Mouse (Mus musculus) lung, postnatal 0 days (tissue): ENCODE measurements around the gene Tpm4. TPM values are rescaled to one million over a fixed set of nuclear protein-coding genes. Genes with fewer than 3 reads are reported as not detected.

Source experiments
- ATAC-seq: fragments of 200-750 bp; cut with Nextera tagmentation; 2 replicates; pipeline ENCODE4 v1.8.0; 2017; ENCODE audit warnings: moderate library complexity
- DNase-seq: peaks from one replicate; pipeline ENCODE4 v3.0.0-alpha.2; 2016; ENCODE audit warnings: low spot score
- H3K27ac ChIP-seq: fragments of 300-500 bp; sonication (generic); 2 replicates; pipeline ENCODE4 v1.5.1; 2014; ENCODE audit warnings: antibody characterized with exemption, mild to moderate bottlenecking, low read length, mixed read lengths
- H3K27me3 ChIP-seq: fragments of 300-500 bp; sonication (generic); replicated peaks from 2 replicates; pipeline ENCODE4 v1.6.1; 2014; ENCODE audit warnings: low read length, mixed read lengths; ENCODE audit not compliant: insufficient read depth
- H3K36me3 ChIP-seq: fragments of 300-500 bp; sonication (generic); 2 replicates; pipeline ENCODE4 v1.6.1; 2014; ENCODE audit warnings: low read length, mixed read lengths; ENCODE audit not compliant: insufficient read depth
- H3K4me1 ChIP-seq: fragments of 300-500 bp; sonication (generic); 2 replicates; pipeline ENCODE4 v1.6.1; 2014; ENCODE audit warnings: antibody characterized with exemption, low read depth, low read length, mixed read lengths; ENCODE audit not compliant: insufficient read depth
- H3K4me2 ChIP-seq: fragments of 300-500 bp; sonication (generic); replicated peaks from 2 replicates; pipeline ENCODE4 v1.6.1; 2014; ENCODE audit warnings: low read depth, mild to moderate bottlenecking, low read length, moderate library complexity, mixed read lengths
- H3K4me3 ChIP-seq: fragments of 300-500 bp; sonication (generic); 2 replicates; pipeline ENCODE4 v1.5.1; 2014; ENCODE audit warnings: low read depth, low read length
- H3K9ac ChIP-seq: fragments of 300-500 bp; sonication (generic); replicated peaks from 2 replicates; pipeline ENCODE4 v1.6.1; 2014; ENCODE audit warnings: low read depth, mild to moderate bottlenecking
- H3K9me3 ChIP-seq: fragments of 300-500 bp; sonication (generic); 2 replicates; pipeline ENCODE4 v1.6.1; 2016; ENCODE audit warnings: low read length, mixed read lengths
- CTCF ChIP-seq: IDR thresholded peaks from 2 replicates; pipeline ENCODE4 v1.5.1; 2016; ENCODE audit warnings: antibody characterized with exemption, mild to moderate bottlenecking
- EP300 ChIP-seq: IDR thresholded peaks from 2 replicates; pipeline ENCODE4 v1.6.1; 2016; ENCODE audit warnings: antibody characterized with exemption, mild to moderate bottlenecking, control low read depth
- WGBS: fragments of 180-500 bp; shearing (Covaris S2); extraction: QIAGEN DNeasy Blood & Tissue Kit; methylation state at CpG from one replicate; pipeline ENCODE4 v1.1.7; 2014; 5-methylcytosine and 5-hydroxymethylcytosine counted together
- polyA plus RNA-seq: library from polyadenylated mRNA; unstranded; fragments of >200 nt; fragmentation: Nextera tagmentation; extraction: Ambion mirVana; gene quantifications from 2 replicates; pipeline ENCODE4 v1.2.1, GENCODE M21; 2015

Tpm4 gene
- polyA plus RNA-seq, 1 experiment from 2014 or later, result 585 TPM

- no peak overlapping the region for H3K4me2 ChIP-seq
- H3K36me3 ChIP-seq, result peaks cover 79% of the 10 kb centered on the region
- no peaks in the 10 kb centered on the region for H3K27me3 ChIP-seq
- peak overlapping the region; percentile 35; the same call in 1 of the 2 replicates for H3K27ac ChIP-seq
- DNase-seq (peak; percentile 65), ATAC-seq (peak; percentile 73)
- H3K4me1 ChIP-seq, result peaks cover 4% of the 10 kb centered on the region; the same call in 1 of the 2 replicates
- no peak overlapping the region for H3K4me3 ChIP-seq
- H3K9ac ChIP-seq, result no peak overlapping the region
- TF ChIP-seq EP300 (no peak), CTCF (no peak)
- H3K9me3 ChIP-seq, result no peaks in the 10 kb centered on the region
- 61% methylated on average over 1 of the region's 1 CpGs for WGBS
Measured at GRCm38 (mm10) chr8:72146056-72146455, 11.3 kb downstream of the Tpm4 start.

- H3K9ac ChIP-seq, result no peak overlapping the region
- H3K27me3 ChIP-seq, result no peaks in the 10 kb centered on the region
- DNase-seq (no peak), ATAC-seq (no peak)
- H3K36me3 ChIP-seq, result peaks cover 79% of the 10 kb centered on the region
- H3K27ac ChIP-seq, result no peak overlapping the region
- H3K4me1 ChIP-seq, result peaks cover 4% of the 10 kb centered on the region; the same call in 1 of the 2 replicates
- TF ChIP-seq CTCF (no peak), EP300 (no peak)
- H3K9me3 ChIP-seq, result no peaks in the 10 kb centered on the region
- no peak overlapping the region for H3K4me3 ChIP-seq
- 68% methylated on average over 3 of the region's 3 CpGs for WGBS
- H3K4me2 ChIP-seq, result no peak overlapping the region
Measured at GRCm38 (mm10) chr8:72146556-72146955, 11.8 kb downstream of the Tpm4 start.

GRCm38 (mm10) chr8:72147266-72147665 is 12.5 kb downstream of the Tpm4 start:
- Histone ChIP-seq H3K36me3 (peaks cover 80% of the 10 kb centered on the region), H3K27me3 (no peaks in the 10 kb centered on the region), H3K27ac (no peak overlapping the region), H3K4me1 (peaks cover 4% of the 10 kb centered on the region; the same call in 1 of the 2 replicates), H3K4me2 (no peak overlapping the region), H3K9me3 (no peaks in the 10 kb centered on the region), H3K4me3 (no peak overlapping the region), H3K9ac (no peak overlapping the region)
- DNase-seq, result no peak
- no peak for ATAC-seq
- WGBS, result 62% methylated on average over 2 of the region's 2 CpGs
- TF ChIP-seq EP300 (no peak), CTCF (no peak)

- ATAC-seq (no peak), DNase-seq (no peak)
- H3K4me1 ChIP-seq, result peaks cover 4% of the 10 kb centered on the region; the same call in 1 of the 2 replicates
- no peaks in the 10 kb centered on the region for H3K27me3 ChIP-seq
- H3K4me3 ChIP-seq, result no peak overlapping the region
- no peak overlapping the region for H3K9ac ChIP-seq
- no peaks in the 10 kb centered on the region for H3K9me3 ChIP-seq
- TF ChIP-seq EP300 (no peak), CTCF (no peak)
- H3K36me3 ChIP-seq, result peaks cover 78% of the 10 kb centered on the region
- H3K4me2 ChIP-seq, result no peak overlapping the region
- 67% methylated on average over 1 of the region's 1 CpGs for WGBS
- no peak overlapping the region for H3K27ac ChIP-seq
Measured at GRCm38 (mm10) chr8:72149056-72149455, 14.3 kb downstream of the Tpm4 start.

- TF ChIP-seq EP300 (no peak), CTCF (no peak)
- Histone ChIP-seq H3K27ac (no peak overlapping the region), H3K4me1 (peaks cover 3% of the 10 kb centered on the region; the same call in 1 of the 2 replicates), H3K27me3 (no peaks in the 10 kb centered on the region), H3K9me3 (no peaks in the 10 kb centered on the region), H3K4me2 (no peak overlapping the region), H3K36me3 (peaks cover 59% of the 10 kb centered on the region), H3K4me3 (no peak overlapping the region), H3K9ac (no peak overlapping the region)
- 71% methylated on average over 3 of the region's 3 CpGs for WGBS
- ATAC-seq (no peak), DNase-seq (no peak)
Measured at GRCm38 (mm10) chr8:72151418-72152078, 16.8 kb downstream of the Tpm4 start.

GRCm38 (mm10) chr8:72153382-72153781 is 18.6 kb downstream of the Tpm4 start:
- Histone ChIP-seq H3K27me3 (no peaks in the 10 kb centered on the region), H3K27ac (no peak overlapping the region), H3K4me1 (no peaks in the 10 kb centered on the region), H3K36me3 (peaks cover 42% of the 10 kb centered on the region), H3K4me2 (no peak overlapping the region), H3K9ac (no peak overlapping the region), H3K4me3 (no peak overlapping the region), H3K9me3 (no peaks in the 10 kb centered on the region)
- ATAC-seq (no peak), DNase-seq (no peak)
- no peak for TF ChIP-seq EP300
- no peak for TF ChIP-seq CTCF
